Mouse (Mus musculus) left cerebral cortex, postnatal 36 days (tissue): ENCODE data around the gene Hmx2. TPM values are rescaled to one million over a fixed set of nuclear protein-coding genes. Genes with fewer than 3 reads are reported as not detected.

Source experiments
- DNase-seq, 2 experiments: peaks; one replicate each; pipeline ENCODE4 v3.0.0; 2021 to 2022; ENCODE audit warnings: low spot score in 2 of 2, mixed read lengths in 1 of 2
- intact Hi-C: fragments of 180-260 bp; cut with DNase I; formaldehyde crosslinking; loops from one replicate; pipeline ENCODE4 v1.15.1; 2025
- total RNA-seq, 2 experiments: library from RNA; stranded (reverse); gene quantifications; 2 replicates each; pipeline ENCODE4 v1.2.3; 2021

The Hmx2 gene
- not detected for total RNA-seq

- no peak for DNase-seq
- intact Hi-C loops, result loop anchor here (10.0 kb wide), 1 partner anchor 134 kb away; the partner anchor contains the start of genes Acadsb and Ikzf5
Measured at GRCm38 (mm10) chr7:131548473-131548872, at the start of gene Hmx2. Hmx2 (plus strand) TSS chr7:131548773.

GRCm38 (mm10) chr7:131503739-131504138, 44.8 kb upstream of the Hmx2 start:
- no peak for DNase-seq
- intact Hi-C loops, result no loop called here

- intact Hi-C loops, result loop anchor here (1.0 to 10.0 kb wide), 3 partner anchors 125 to 342 kb away; partner anchors contain the start of genes Acadsb and Ikzf5
- peak; percentile 79 to 83 for DNase-seq
Measured at GRCm38 (mm10) chr7:131539979-131540378, 8.6 kb upstream of the Hmx2 start.

- intact Hi-C loops, result loop anchor here (5.0 to 10.0 kb wide), 2 partner anchors 127 to 206 kb away; partner anchors contain the start of genes Acadsb and Ikzf5
- no peak for DNase-seq
Measured at GRCm38 (mm10) chr7:131541184-131542114, 7.1 kb upstream of the Hmx2 start.

- intact Hi-C loops, result loop anchor here (5.0 to 10.0 kb wide), 2 partner anchors 127 to 205 kb away; partner anchors contain the start of genes Acadsb and Ikzf5
- no peak for DNase-seq
Measured at GRCm38 (mm10) chr7:131542115-131542871, 6.3 kb upstream of the Hmx2 start, which contains the start of gene Hmx3. Hmx3 (plus strand) TSS chr7:131542867.

GRCm38 (mm10) chr7:131542872-131543622, 5.5 kb upstream of the Hmx2 start:
- intact Hi-C loops, result loop anchor here (5.0 to 10.0 kb wide), 2 partner anchors 128 to 204 kb away; partner anchors contain the start of genes Acadsb and Ikzf5
- DNase-seq, result no peak

- DNase-seq, result no peak
- intact Hi-C loops, result loop anchor here (5.0 to 10.0 kb wide), 2 partner anchors 129 to 203 kb away; partner anchors contain the start of genes Acadsb and Ikzf5
Measured at GRCm38 (mm10) chr7:131543623-131544481, 4.7 kb upstream of the Hmx2 start.

GRCm38 (mm10) chr7:131544871-131545270, 3.7 kb upstream of the Hmx2 start:
- no peak for DNase-seq
- intact Hi-C loops, result loop anchor here (5.0 to 10.0 kb wide), 2 partner anchors 130 to 202 kb away; partner anchors contain the start of genes Acadsb and Ikzf5

- intact Hi-C loops, result loop anchor here (10.0 kb wide), 1 partner anchor 131 kb away; the partner anchor contains the start of genes Acadsb and Ikzf5
- no peak for DNase-seq
Measured at GRCm38 (mm10) chr7:131545701-131546385, 2.7 kb upstream of the Hmx2 start.

GRCm38 (mm10) chr7:131546423-131546822, 2.1 kb upstream of the Hmx2 start:
- intact Hi-C loops, result loop anchor here (10.0 kb wide), 1 partner anchor 132 kb away; the partner anchor contains the start of genes Acadsb and Ikzf5
- DNase-seq, result no peak

- DNase-seq, result no peak
- intact Hi-C loops, result loop anchor here (10.0 kb wide), 1 partner anchor 133 kb away; the partner anchor contains the start of genes Acadsb and Ikzf5
Measured at GRCm38 (mm10) chr7:131547481-131547880, 1.1 kb upstream of the Hmx2 start.

GRCm38 (mm10) chr7:131551471-131551870, 2.9 kb downstream of the Hmx2 start:
- intact Hi-C loops, result no loop called here
- DNase-seq, result no peak

- intact Hi-C loops, result no loop called here
- no peak for DNase-seq
Measured at GRCm38 (mm10) chr7:131551931-131552741, 3.6 kb downstream of the Hmx2 start.

- no peak for DNase-seq
- intact Hi-C loops, result no loop called here
Measured at GRCm38 (mm10) chr7:131552781-131553180, 4.2 kb downstream of the Hmx2 start.

GRCm38 (mm10) chr7:131553771-131554175, 5.2 kb downstream of the Hmx2 start:
- intact Hi-C loops, result no loop called here
- peak in 1 of 2 experiments; percentile 13 for DNase-seq

GRCm38 (mm10) chr7:131554341-131555180, 6.0 kb downstream of the Hmx2 start:
- DNase-seq, result no peak
- intact Hi-C loops, result no loop called here
